Mouse (Mus musculus) ES-E14 (cell line): Measurements from ENCODE around the gene Chst10.

Experiments
- CHD2 ChIP-seq: IDR thresholded peaks from 2 replicates; pipeline ENCODE4 v1.6.1; 2014; ENCODE audit warnings: mild to moderate bottlenecking, low read depth, low read length, inconsistent platforms
- MAFK ChIP-seq: IDR thresholded peaks from 2 replicates; pipeline ENCODE4 v1.6.1; 2014; ENCODE audit warnings: mild to moderate bottlenecking, low read depth, low read length, inconsistent platforms; ENCODE audit not compliant: insufficient read depth

- TF ChIP-seq MAFK, result no peak
- TF ChIP-seq CHD2, result no peak
Measured at GRCm38 (mm10) chr1:38843275-38843674, 54.7 kb downstream of the Chst10 start.
